Mouse (Mus musculus): ENCODE data around the gene Lin28a. TPM values are rescaled to one million over a fixed set of nuclear protein-coding genes. Genes with fewer than 3 reads are reported as not detected.

Gene Lin28a
- total and polyA plus RNA-seq, 3 experiments: 0.01 TPM; not detected in 2

DNA sequence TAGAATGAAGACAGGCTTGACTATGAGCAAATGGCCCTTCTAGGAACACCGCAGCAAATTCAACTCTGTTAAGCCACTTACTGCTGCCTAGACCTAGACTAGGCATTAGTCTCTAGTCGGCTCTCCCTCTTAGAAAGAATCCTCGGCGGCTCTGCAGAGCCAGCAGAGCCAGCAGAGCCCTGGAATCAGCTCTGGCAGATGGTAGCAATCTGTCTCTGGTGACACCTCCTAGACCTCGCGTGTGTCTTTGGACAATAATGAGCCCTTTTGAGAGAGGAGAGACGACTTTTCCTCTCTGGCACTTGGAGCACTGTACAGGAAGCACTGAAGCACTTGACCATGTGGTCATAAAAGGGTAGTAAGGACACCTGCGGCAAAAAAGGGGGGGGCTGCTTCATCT lies 46.9 kb downstream of the Lin28a start:
- 0 out of 4 replicates have a peak, but pooled peaks cover 0 to under 1% of the 10 kb centered on the region in 2 experiments for H3K36me3 ChIP-seq (ENCODE audit: control insufficient read depth in 1 of 2, insufficient read depth in 2 of 2, low read length in 2 of 2)
- no peak for DNase-seq (ENCODE audit: low read depth, low spot score)

DNA sequence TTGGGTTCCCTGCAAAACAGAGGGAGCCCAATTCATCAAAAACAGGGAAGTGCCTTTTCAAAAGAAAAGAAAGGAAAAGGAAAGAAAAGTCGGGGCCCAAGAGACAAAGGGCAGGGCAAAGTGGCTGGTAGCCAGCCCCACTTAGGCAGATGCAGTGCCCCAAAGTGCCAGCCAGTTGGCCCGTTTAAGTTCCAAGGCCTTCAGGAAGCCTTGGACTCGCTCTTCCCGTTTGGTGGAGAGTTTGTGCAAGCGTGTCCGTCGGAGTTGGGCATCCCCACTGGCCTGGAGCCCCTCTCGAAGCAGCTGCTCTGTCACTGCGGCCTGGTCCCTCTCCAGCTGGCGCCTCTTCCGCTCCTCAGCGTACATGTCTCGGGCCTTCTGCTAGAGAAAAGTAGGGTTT lies 47.8 kb downstream of the Lin28a start:
- H3K4me1 ChIP-seq (ENCODE audit: control insufficient read depth in 1 of 2, insufficient read depth in 2 of 2, low read length in 2 of 2): peaks cover 0 to 8% of the 10 kb centered on the region in 2 experiments; a peak in 1 of 4 replicates
- peaks cover 3 to 9% of the 10 kb centered on the region in 2 experiments; a peak in 3 of 4 replicates for H3K36me3 ChIP-seq (ENCODE audit: control insufficient read depth in 1 of 2, insufficient read depth in 2 of 2, low read length in 2 of 2)
- TF ChIP-seq MEF2A (IDR thresholded peaks at IDR 0.05; ENCODE audit: extremely low read depth, insufficient replicate concordance, low read depth, low read length, poor library complexity, severe bottlenecking) (no peak), EP300 (IDR thresholded peaks at IDR 0.05; ENCODE audit: low read depth in 1 of 2, low read length in 2 of 2) (no peak), ELF1 (IDR thresholded peaks at IDR 0.05; ENCODE audit: low read depth, low read length) (no peak), ZKSCAN1 (IDR thresholded peaks at IDR 0.05; ENCODE audit: low read depth, low read length) (no peak), MAZ (IDR thresholded peaks at IDR 0.05; ENCODE audit: low read depth, low read length) (no peak), GATA1 (IDR thresholded peaks at IDR 0.05; ENCODE audit: low read depth, low read length) (no peak), TAL1 (IDR thresholded peaks at IDR 0.05; ENCODE audit: low read length) (no peak), POLR2A (IDR thresholded peaks at IDR 0.05; ENCODE audit: control insufficient read depth in 1 of 2, insufficient read depth in 1 of 2, low read depth in 1 of 2, low read length in 2 of 2, poor library complexity in 1 of 2) (no peak), USF2 (IDR thresholded peaks at IDR 0.05; ENCODE audit: borderline replicate concordance in 1 of 2, insufficient read depth in 1 of 2, low read depth in 1 of 2, low read length in 2 of 2) (no peak)
- H3K9me3 ChIP-seq (replicated peaks; ENCODE audit: insufficient read depth, low read length): no peaks in the 10 kb centered on the region
- peaks cover 11% of the 10 kb centered on the region for H3K79me2 ChIP-seq (ENCODE audit: control insufficient read depth, insufficient read depth, low read length, poor library complexity)
- H3K4me3 ChIP-seq (ENCODE audit: control insufficient read depth in 1 of 2, insufficient read depth in 1 of 2, low read depth in 2 of 2, low read length in 2 of 2): no peak overlapping the region
- H3K9ac ChIP-seq (ENCODE audit: control insufficient read depth, low read depth, low read length, poor library complexity, severe bottlenecking): no peak overlapping the region
- no peak for DNase-seq (ENCODE audit: low read depth, low spot score)
- H3K27ac ChIP-seq (ENCODE audit: control insufficient read depth, low read depth, low read length): no peak overlapping the region
- no peaks in the 10 kb centered on the region for H3K27me3 ChIP-seq (ENCODE audit: control insufficient read depth in 1 of 2, insufficient read depth in 2 of 2, low read length in 2 of 2)

More for the DNA sequence above, 46.9 kb downstream of the Lin28a start:
- no peak overlapping the region for H3K4me3 ChIP-seq (ENCODE audit: control insufficient read depth in 1 of 2, insufficient read depth in 1 of 2, low read depth in 2 of 2, low read length in 2 of 2)
- H3K27ac ChIP-seq (ENCODE audit: control insufficient read depth, low read depth, low read length): no peak overlapping the region
- no peaks in the 10 kb centered on the region for H3K9me3 ChIP-seq (replicated peaks; ENCODE audit: insufficient read depth, low read length)
- no peaks in the 10 kb centered on the region for H3K27me3 ChIP-seq (ENCODE audit: control insufficient read depth in 1 of 2, insufficient read depth in 2 of 2, low read length in 2 of 2)
- peaks cover 6% of the 10 kb centered on the region for H3K79me2 ChIP-seq (ENCODE audit: control insufficient read depth, insufficient read depth, low read length, poor library complexity)
- no peak overlapping the region for H3K9ac ChIP-seq (ENCODE audit: control insufficient read depth, low read depth, low read length, poor library complexity, severe bottlenecking)
- H3K4me1 ChIP-seq (ENCODE audit: control insufficient read depth in 1 of 2, insufficient read depth in 2 of 2, low read length in 2 of 2): peaks cover 0 to 1% of the 10 kb centered on the region in 2 experiments; a peak in 1 of 4 replicates
- TF ChIP-seq TCF12 (IDR thresholded peaks at IDR 0.05; ENCODE audit: low read depth, low read length) (no peak), MAX (IDR thresholded peaks at IDR 0.05; ENCODE audit: low read length) (no peak), NELFE (IDR thresholded peaks at IDR 0.05; ENCODE audit: low read depth, low read length) (no peak), KAT2A (conservative IDR thresholded peaks at IDR 0.05; ENCODE audit: low read depth, low read length) (no peak), ZKSCAN1 (IDR thresholded peaks at IDR 0.05; ENCODE audit: low read depth, low read length) (no peak), TAL1 (IDR thresholded peaks at IDR 0.05; ENCODE audit: low read length) (no peak), RCOR1 (IDR thresholded peaks at IDR 0.05; ENCODE audit: low read depth, low read length) (no peak), MYB (IDR thresholded peaks at IDR 0.05; ENCODE audit: low read depth, low read length) (no peak), ETS1 (IDR thresholded peaks at IDR 0.05; ENCODE audit: low read depth, low read length) (no peak), BHLHE40 (IDR thresholded peaks at IDR 0.05; ENCODE audit: borderline replicate concordance, low read depth, low read length) (no peak), GATA1 (IDR thresholded peaks at IDR 0.05; ENCODE audit: low read depth, low read length) (no peak), POLR2AphosphoS5 (IDR thresholded peaks at IDR 0.05; ENCODE audit: borderline replicate concordance, low read depth, low read length) (no peak), SMC3 (IDR thresholded peaks at IDR 0.05; ENCODE audit: low read depth, low read length) (no peak), MYC (IDR thresholded peaks at IDR 0.05; ENCODE audit: low read depth, low read length) (no peak), E2F4 (IDR thresholded peaks at IDR 0.05; ENCODE audit: borderline replicate concordance, low read depth, low read length) (no peak), POLR2AphosphoS2 (IDR thresholded peaks at IDR 0.05; ENCODE audit: low read length) (no peak), CHD2 (IDR thresholded peaks at IDR 0.05; ENCODE audit: low read length) (no peak)

Measured in MEL (cell line).